Mouse (Mus musculus): ENCODE results near the gene Mast2. TPM values are rescaled to one million over a fixed set of nuclear protein-coding genes. Genes with fewer than 3 reads are reported as not detected.

Gene Mast2
- polyA plus RNA-seq, 1 experiment: 45.1 TPM

DNA sequence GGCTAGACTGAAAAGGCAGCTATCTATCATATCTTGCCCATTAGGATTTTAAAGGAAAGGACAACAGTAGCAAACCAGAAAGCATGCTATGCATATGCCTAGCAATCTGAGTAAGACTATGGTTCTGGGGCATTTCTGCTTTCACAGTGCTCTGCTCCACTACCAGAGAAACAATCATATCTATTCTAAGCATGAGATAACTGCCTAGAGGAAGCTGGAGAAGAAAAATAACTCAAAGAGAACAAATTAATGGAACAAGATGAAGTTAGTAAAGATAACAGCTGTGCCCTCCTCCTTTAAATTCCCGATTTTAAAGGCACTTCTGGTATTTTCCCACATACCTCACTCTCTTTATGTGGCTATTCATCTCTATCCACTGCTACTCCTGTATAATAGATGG, 51.0 kb downstream of the Mast2 start:
- Histone ChIP-seq H3K27ac (ENCODE audit: insufficient read depth, low read depth, low read length) (no peak overlapping the region), H3K36me3 (ENCODE audit: control insufficient read depth, insufficient read depth, low read length) (no peaks in the 10 kb centered on the region), H3K27me3 (replicated peaks; ENCODE audit: control insufficient read depth, insufficient read depth, low read length) (no peaks in the 10 kb centered on the region), H3K4me3 (ENCODE audit: insufficient read depth, low read depth, low read length) (no peak overlapping the region), H3K4me1 (ENCODE audit: control insufficient read depth, insufficient read depth, low read length) (peaks cover 5% of the 10 kb centered on the region; the same call in 1 of the 2 replicates)
- whole genome bisulfite sequencing: 44% methylated on average over 1 of the region's 1 CpGs
- no peak for DNase-seq
- TF ChIP-seq POLR2A (IDR thresholded peaks at IDR 0.05; ENCODE audit: low read depth, low read length): no peak

GRCm38 (mm10) chr4:116411401-116411800, 52.6 kb downstream of the Mast2 start:
- TF ChIP-seq POLR2A (IDR thresholded peaks at IDR 0.05; ENCODE audit: low read depth, low read length): no peak
- TF ChIP-seq CTCF (conservative IDR thresholded peaks at IDR 0.05; ENCODE audit: insufficient read depth, insufficient read length, low read depth, low read length): no peak
- Histone ChIP-seq H3K27ac (ENCODE audit: insufficient read depth, low read depth, low read length) (no peak overlapping the region), H3K4me1 (ENCODE audit: control insufficient read depth, insufficient read depth, low read length) (peaks cover 5% of the 10 kb centered on the region; the same call in 1 of the 2 replicates), H3K36me3 (ENCODE audit: control insufficient read depth, insufficient read depth, low read length) (no peaks in the 10 kb centered on the region), H3K27me3 (replicated peaks; ENCODE audit: control insufficient read depth, insufficient read depth, low read length) (no peaks in the 10 kb centered on the region), H3K4me3 (ENCODE audit: insufficient read depth, low read depth, low read length) (no peak overlapping the region)
- DNase-seq: no peak

- no peak overlapping the region for H3K27ac ChIP-seq (ENCODE audit: insufficient read depth, low read depth, low read length)
- no peak overlapping the region for H3K4me3 ChIP-seq (ENCODE audit: insufficient read depth, low read depth, low read length)
- 89% methylated on average over 2 of the region's 2 CpGs for WGBS
- H3K36me3 ChIP-seq (ENCODE audit: control insufficient read depth, insufficient read depth, low read length): no peaks in the 10 kb centered on the region
- TF ChIP-seq CTCF (conservative IDR thresholded peaks at IDR 0.05; ENCODE audit: insufficient read depth, insufficient read length, low read depth, low read length) (no peak), POLR2A (IDR thresholded peaks at IDR 0.05; ENCODE audit: low read depth, low read length) (no peak)
- no peaks in the 10 kb centered on the region for H3K27me3 ChIP-seq (replicated peaks; ENCODE audit: control insufficient read depth, insufficient read depth, low read length)
- H3K4me1 ChIP-seq (ENCODE audit: control insufficient read depth, insufficient read depth, low read length): peaks cover 5% of the 10 kb centered on the region; the same call in 1 of the 2 replicates
- no peak for DNase-seq
Measured at GRCm38 (mm10) chr4:116406668-116407067, 57.3 kb downstream of the Mast2 start.

DNA sequence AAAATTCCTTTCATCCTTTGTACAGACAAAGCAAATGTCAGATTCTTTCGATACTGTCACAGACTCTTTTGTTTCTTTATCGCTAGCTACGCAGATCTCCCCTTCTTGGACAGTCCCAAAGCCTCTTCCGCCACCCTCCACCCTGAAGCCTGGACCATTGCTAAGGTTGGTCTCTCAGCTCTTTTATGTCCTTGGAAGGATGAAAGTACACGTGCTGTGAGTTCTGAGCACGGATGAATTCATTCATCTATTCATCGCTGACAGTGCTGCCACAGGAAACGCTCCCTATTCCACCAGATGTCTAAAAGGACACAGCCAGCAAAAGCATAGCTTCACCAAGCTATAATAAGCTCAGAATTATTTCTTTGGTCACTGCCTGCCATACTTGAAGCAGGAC, 58.0 kb downstream of the Mast2 start:
- 34% methylated on average over 8 of the region's 8 CpGs for WGBS
- Histone ChIP-seq H3K4me3 (ENCODE audit: insufficient read depth, low read depth, low read length) (peak overlapping the region; percentile 7; the same call in 1 of the 2 replicates), H3K27me3 (replicated peaks; ENCODE audit: control insufficient read depth, insufficient read depth, low read length) (no peaks in the 10 kb centered on the region), H3K27ac (ENCODE audit: insufficient read depth, low read depth, low read length) (no peak overlapping the region), H3K4me1 (ENCODE audit: control insufficient read depth, insufficient read depth, low read length) (peaks cover 5% of the 10 kb centered on the region; the same call in 1 of the 2 replicates), H3K36me3 (ENCODE audit: control insufficient read depth, insufficient read depth, low read length) (no peaks in the 10 kb centered on the region)
- TF ChIP-seq POLR2A (IDR thresholded peaks at IDR 0.05; ENCODE audit: low read depth, low read length) (no peak), CTCF (conservative IDR thresholded peaks at IDR 0.05; ENCODE audit: insufficient read depth, insufficient read length, low read depth, low read length) (no peak)
- DNase-seq: no peak

- Histone ChIP-seq H3K4me1 (ENCODE audit: control insufficient read depth, insufficient read depth, low read length) (peaks cover 5% of the 10 kb centered on the region; the same call in 1 of the 2 replicates), H3K27ac (ENCODE audit: insufficient read depth, low read depth, low read length) (no peak overlapping the region), H3K27me3 (replicated peaks; ENCODE audit: control insufficient read depth, insufficient read depth, low read length) (no peaks in the 10 kb centered on the region), H3K4me3 (ENCODE audit: insufficient read depth, low read depth, low read length) (no peak overlapping the region), H3K36me3 (ENCODE audit: control insufficient read depth, insufficient read depth, low read length) (no peaks in the 10 kb centered on the region)
- TF ChIP-seq POLR2A (IDR thresholded peaks at IDR 0.05; ENCODE audit: low read depth, low read length) (no peak), CTCF (conservative IDR thresholded peaks at IDR 0.05; ENCODE audit: insufficient read depth, insufficient read length, low read depth, low read length) (no peak)
- 42% methylated on average over 7 of the region's 7 CpGs for WGBS
- DNase-seq: no peak
Measured at GRCm38 (mm10) chr4:116405276-116405954, 58.6 kb downstream of the Mast2 start.

DNA sequence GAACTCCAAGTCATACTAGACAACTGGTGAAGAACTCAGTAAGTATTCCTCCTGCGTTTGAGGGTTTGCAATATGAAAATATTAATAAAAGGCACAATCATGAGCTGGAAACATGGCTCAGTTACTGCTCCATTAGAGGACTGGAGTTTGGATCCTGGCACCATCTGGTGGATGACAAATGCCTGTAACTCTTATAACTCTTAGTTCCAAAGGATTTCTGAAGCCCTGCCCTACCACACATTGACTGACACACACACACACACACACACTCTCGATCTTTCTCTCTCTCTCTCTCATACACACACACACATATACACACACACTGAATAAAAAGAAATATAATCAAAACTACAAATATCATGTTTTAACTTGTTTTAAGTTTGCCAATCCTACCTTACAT, 60.1 kb downstream of the Mast2 start:
- DNase-seq: no peak
- no peak for TF ChIP-seq POLR2A (IDR thresholded peaks at IDR 0.05; ENCODE audit: low read depth, low read length)
- TF ChIP-seq CTCF (conservative IDR thresholded peaks at IDR 0.05; ENCODE audit: insufficient read depth, insufficient read length, low read depth, low read length): no peak
- no peaks in the 10 kb centered on the region for H3K27me3 ChIP-seq (replicated peaks; ENCODE audit: control insufficient read depth, insufficient read depth, low read length)
- H3K4me1 ChIP-seq (ENCODE audit: control insufficient read depth, insufficient read depth, low read length): no peaks in the 10 kb centered on the region; the same call in 1 of the 2 replicates
- H3K36me3 ChIP-seq (ENCODE audit: control insufficient read depth, insufficient read depth, low read length): no peaks in the 10 kb centered on the region
- WGBS: 81% methylated on average over 2 of the region's 2 CpGs
- no peak overlapping the region for H3K4me3 ChIP-seq (ENCODE audit: insufficient read depth, low read depth, low read length)
- H3K27ac ChIP-seq (ENCODE audit: insufficient read depth, low read depth, low read length): no peak overlapping the region

DNA sequence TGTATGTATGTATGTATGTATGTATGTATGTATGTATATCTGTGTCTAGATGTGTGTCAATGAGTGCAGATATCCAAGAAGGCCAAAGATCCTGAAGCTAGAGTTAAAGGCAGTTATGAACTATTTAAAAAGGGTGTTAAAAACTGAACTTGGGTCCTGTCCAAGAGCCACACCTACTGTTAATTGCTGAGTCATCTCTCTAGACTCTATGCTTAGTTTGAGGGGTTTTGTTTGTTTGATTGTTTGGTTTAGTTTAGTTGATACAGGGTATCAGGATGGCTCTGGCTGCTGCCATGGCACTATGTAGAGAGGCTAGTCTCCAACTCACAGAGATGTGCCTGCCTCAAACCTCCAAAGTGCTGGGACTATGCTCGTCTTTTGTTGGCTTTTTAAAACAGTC, 61.3 kb downstream of the Mast2 start:
- H3K27me3 ChIP-seq (replicated peaks; ENCODE audit: control insufficient read depth, insufficient read depth, low read length): no peaks in the 10 kb centered on the region
- no peak overlapping the region for H3K4me3 ChIP-seq (ENCODE audit: insufficient read depth, low read depth, low read length)
- WGBS: 95% methylated on average over 1 of the region's 1 CpGs
- H3K36me3 ChIP-seq (ENCODE audit: control insufficient read depth, insufficient read depth, low read length): no peaks in the 10 kb centered on the region
- H3K4me1 ChIP-seq (ENCODE audit: control insufficient read depth, insufficient read depth, low read length): no peaks in the 10 kb centered on the region; the same call in 1 of the 2 replicates
- no peak overlapping the region for H3K27ac ChIP-seq (ENCODE audit: insufficient read depth, low read depth, low read length)
- no peak for TF ChIP-seq POLR2A (IDR thresholded peaks at IDR 0.05; ENCODE audit: low read depth, low read length)
- no peak for TF ChIP-seq CTCF (conservative IDR thresholded peaks at IDR 0.05; ENCODE audit: insufficient read depth, insufficient read length, low read depth, low read length)
- DNase-seq: peak; percentile 4
